Mouse (Mus musculus): ENCODE measurements around the gene C130032M10Rik. TPM values are rescaled to one million over a fixed set of nuclear protein-coding genes. Genes with fewer than 3 reads are reported as not detected.

The C130032M10Rik gene
- polyA plus RNA-seq (2012; rRNA removed; ENCODE audit: low replicate concordance), result 0.23 TPM in 1 of 2 replicates, not detected in the other

GRCm38 (mm10) chr9:114515364-114515763 is at the start of gene C130032M10Rik:
Gene C130032M10Rik (plus strand): TSS chr9:114515697.

DNA sequence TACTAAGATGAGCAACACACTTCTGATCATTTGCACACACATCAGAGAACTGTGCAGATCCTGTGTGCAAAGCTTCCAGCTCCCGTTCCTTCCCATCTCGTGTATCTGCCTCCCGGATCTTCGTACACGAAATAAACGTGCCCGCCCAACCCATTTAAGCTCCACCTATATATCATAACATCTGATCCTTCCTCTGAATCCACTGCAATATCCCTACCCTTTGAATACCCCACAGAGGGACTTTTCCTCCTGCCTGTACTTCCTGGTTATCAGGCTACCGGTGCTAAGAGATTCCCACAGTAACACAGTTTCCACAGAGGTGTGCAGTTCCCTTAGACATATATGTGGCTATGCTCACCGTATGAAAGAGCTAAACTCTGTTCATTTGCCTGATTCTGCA is 10.7 kb upstream of the C130032M10Rik start, which contains the start of gene Ccr4:
Gene Ccr4, minus strand, starts transcription at position 101 of the 400 bp plus-strand sequence.

GRCm38 (mm10) chr9:114563761-114564606 is 48.5 kb downstream of the C130032M10Rik start, which contains the start of gene Trim71:
Gene Trim71 (minus strand): TSS chr9:114564369.

Other genes with a start within 250 kb of the C130032M10Rik start
- not detected in 2 replicates for gene Bcl2a1c, start 185.6 kb upstream of the C130032M10Rik start, polyA plus RNA-seq (2012; rRNA removed; ENCODE audit: low replicate concordance)
- gene Crtap, start 125.0 kb upstream of the C130032M10Rik start, polyA plus RNA-seq (2012; rRNA removed; ENCODE audit: low replicate concordance), result 27.8 and 33.4 TPM in 2 replicates
- 22.9 and 34.2 TPM in 2 replicates for gene Glb1, start 114.6 kb upstream of the C130032M10Rik start, polyA plus RNA-seq (2012; rRNA removed; ENCODE audit: low replicate concordance)
- 2.1 and 4.9 TPM in 2 replicates for gene Tmppe, start 114.6 kb upstream of the C130032M10Rik start, polyA plus RNA-seq (2012; rRNA removed; ENCODE audit: low replicate concordance)
- gene Ccr4, start 10.8 kb upstream of the C130032M10Rik start, polyA plus RNA-seq (2012; rRNA removed; ENCODE audit: low replicate concordance), result 0.19 and 0.26 TPM in 2 replicates
- not detected in 2 replicates for gene Trim71, start 48.7 kb downstream of the C130032M10Rik start, polyA plus RNA-seq (2012; rRNA removed; ENCODE audit: low replicate concordance)
- 10.3 and 11.2 TPM in 2 replicates for gene Cnot10, start 124.5 kb downstream of the C130032M10Rik start, polyA plus RNA-seq (2012; rRNA removed; ENCODE audit: low replicate concordance)
- gene Dync1li1, start 173.1 kb downstream of the C130032M10Rik start, polyA plus RNA-seq (2012; rRNA removed; ENCODE audit: low replicate concordance), result 11.2 and 13.3 TPM in 2 replicates
- 34.5 and 46.1 TPM in 2 replicates for gene Cmtm6, start 215.4 kb downstream of the C130032M10Rik start, polyA plus RNA-seq (2012; rRNA removed; ENCODE audit: low replicate concordance)